Mouse (Mus musculus): ENCODE data around the gene Ly6g5b.
"Not testable (repeated sequence)": the region's sequence is repeated elsewhere in the genome, so short reads cannot be mapped to it uniquely, and the experiment has no call there.

GRCm38 (mm10) chr17:35123287-35123686, 8.1 kb upstream of the Ly6g5b start:
- TF ChIP-seq POLR2A (IDR thresholded peaks at IDR 0.05; ENCODE audit: borderline replicate concordance, low read depth, low read length); CTCF (IDR thresholded peaks at IDR 0.05; ENCODE audit: low read depth, low read length): not testable (repeated sequence)
